Mouse (Mus musculus) liver, postnatal 0 days (tissue): ENCODE data around the gene Bicra.

Experiments used
- CTCF ChIP-seq: sonication (generic); IDR thresholded peaks from 2 replicates; pipeline ENCODE4 v1.5.1; 2016; ENCODE audit warnings: antibody characterized with exemption, low read depth
- EP300 ChIP-seq: IDR thresholded peaks from 2 replicates; pipeline ENCODE4 v1.6.1; 2016; ENCODE audit warnings: antibody characterized with exemption, low read depth, mild to moderate bottlenecking

GRCm38 (mm10) chr7:16080581-16080980 lies 32.9 kb upstream of the Bicra start:
- TF ChIP-seq EP300 (no peak), CTCF (no peak)
